Mouse (Mus musculus) limb, embryonic 12.5 days (tissue): ENCODE results near the gene Ubxn7. TPM values are rescaled to one million over a fixed set of nuclear protein-coding genes. Genes with fewer than 3 reads are reported as not detected.

ENCODE experiments used
- ATAC-seq: fragments of 200-750 bp; cut with Nextera tagmentation; 2 replicates; pipeline ENCODE4 v1.8.0; 2017; ENCODE audit warnings: low read depth, moderate TSS enrichment; ENCODE audit not compliant: insufficient number of reproducible peaks, insufficient read depth, low FRiP score, low TSS enrichment
- H3K27ac ChIP-seq: fragments of 300-500 bp; sonication (generic); 2 replicates; pipeline ENCODE4 v1.5.1; 2016; ENCODE audit warnings: mild to moderate bottlenecking, moderate library complexity
- H3K27me3 ChIP-seq: fragments of 300-500 bp; sonication (generic); 2 replicates; pipeline ENCODE4 v1.6.1; 2016; ENCODE audit warnings: mild to moderate bottlenecking, moderate library complexity
- H3K36me3 ChIP-seq: fragments of 300-500 bp; sonication (generic); 2 replicates; pipeline ENCODE4 v1.6.1; 2016; ENCODE audit warnings: mild to moderate bottlenecking, moderate library complexity
- H3K4me1 ChIP-seq: fragments of 300-500 bp; sonication (generic); replicated peaks from 2 replicates; pipeline ENCODE4 v1.6.1; 2016
- H3K4me2 ChIP-seq: fragments of 300-500 bp; sonication (generic); 2 replicates; pipeline ENCODE4 v1.6.1; 2016; ENCODE audit warnings: mild to moderate bottlenecking, moderate library complexity
- H3K4me3 ChIP-seq: fragments of 300-500 bp; sonication (generic); replicated peaks from 2 replicates; pipeline ENCODE4 v1.5.1; 2016; ENCODE audit warnings: mild to moderate bottlenecking
- H3K9ac ChIP-seq: fragments of 300-500 bp; sonication (generic); replicated peaks from 2 replicates; pipeline ENCODE4 v1.6.1; 2016; ENCODE audit warnings: mild to moderate bottlenecking, moderate library complexity
- H3K9me3 ChIP-seq: fragments of 300-500 bp; sonication (generic); 2 replicates; pipeline ENCODE4 v1.6.1; 2016; ENCODE audit warnings: mild to moderate bottlenecking, moderate library complexity
- WGBS: fragments of 180-500 bp; shearing (Covaris S2); methylation state at CpG from one replicate; pipeline ENCODE4 v1.1.7; 2016; 5-methylcytosine and 5-hydroxymethylcytosine counted together
- polyA plus RNA-seq: library from polyadenylated mRNA; unstranded; fragments of >200 nt; fragmentation: Nextera tagmentation; extraction: Ambion mirVana; gene quantifications from 2 replicates; pipeline ENCODE4 v1.2.1, GENCODE M21; 2016

The Ubxn7 gene
- polyA plus RNA-seq, 1 experiment from 2014 or later, result 34.6 TPM

DNA sequence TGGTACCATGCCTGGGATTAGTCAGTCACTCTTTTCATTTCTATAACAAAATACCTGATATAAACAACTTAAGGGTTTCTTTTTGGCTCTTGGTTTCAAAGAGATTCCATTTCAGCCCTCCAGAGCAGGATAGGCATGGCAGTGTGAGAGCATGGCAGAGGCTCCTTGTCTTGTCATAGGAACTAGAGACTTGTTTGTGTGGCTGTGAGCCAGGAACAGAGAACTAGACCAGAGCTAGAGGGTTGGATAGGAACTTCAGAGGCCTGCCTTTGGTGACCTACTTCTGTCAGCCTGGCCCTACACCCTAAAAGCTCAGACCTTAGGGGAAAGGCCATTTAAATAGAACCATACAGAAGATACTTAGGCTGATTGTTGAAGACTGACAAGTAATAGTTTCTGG is 50.8 kb downstream of the Ubxn7 start:
- H3K36me3 ChIP-seq, result peaks cover 92% of the 10 kb centered on the region
- ATAC-seq, result no peak
- no peaks in the 10 kb centered on the region for H3K4me1 ChIP-seq
- H3K27ac ChIP-seq, result no peak overlapping the region
- no peak overlapping the region for H3K4me3 ChIP-seq
- no peaks in the 10 kb centered on the region for H3K27me3 ChIP-seq
- H3K9me3 ChIP-seq, result no peaks in the 10 kb centered on the region
- H3K9ac ChIP-seq, result no peak overlapping the region
- H3K4me2 ChIP-seq, result no peak overlapping the region

DNA sequence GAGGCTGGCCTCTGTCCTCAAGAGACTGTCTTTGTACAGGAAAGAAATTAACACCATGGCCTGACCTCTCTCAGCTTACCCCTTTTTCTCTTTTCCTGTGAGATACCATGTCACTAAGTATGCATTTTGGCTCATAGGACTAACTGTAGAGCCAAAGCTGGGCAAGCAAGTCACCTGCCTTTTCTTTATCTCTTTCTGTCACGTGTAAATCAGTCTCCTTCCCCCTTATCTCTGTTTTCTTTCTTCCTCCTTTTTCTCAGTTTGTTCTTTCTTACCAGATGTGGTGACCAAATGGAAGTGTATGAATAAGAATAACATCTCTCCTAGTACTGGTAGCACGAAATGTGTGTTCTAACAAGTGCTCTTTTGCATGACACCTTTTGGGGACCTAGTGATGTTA is 52.8 kb downstream of the Ubxn7 start:
- no peak for ATAC-seq
- Histone ChIP-seq H3K4me3 (no peak overlapping the region), H3K27me3 (no peaks in the 10 kb centered on the region), H3K9me3 (no peaks in the 10 kb centered on the region), H3K36me3 (peaks cover 78% of the 10 kb centered on the region), H3K4me2 (no peak overlapping the region), H3K4me1 (no peaks in the 10 kb centered on the region), H3K9ac (no peak overlapping the region), H3K27ac (no peak overlapping the region)
- WGBS, result 91% methylated on average over 2 of the region's 2 CpGs

DNA sequence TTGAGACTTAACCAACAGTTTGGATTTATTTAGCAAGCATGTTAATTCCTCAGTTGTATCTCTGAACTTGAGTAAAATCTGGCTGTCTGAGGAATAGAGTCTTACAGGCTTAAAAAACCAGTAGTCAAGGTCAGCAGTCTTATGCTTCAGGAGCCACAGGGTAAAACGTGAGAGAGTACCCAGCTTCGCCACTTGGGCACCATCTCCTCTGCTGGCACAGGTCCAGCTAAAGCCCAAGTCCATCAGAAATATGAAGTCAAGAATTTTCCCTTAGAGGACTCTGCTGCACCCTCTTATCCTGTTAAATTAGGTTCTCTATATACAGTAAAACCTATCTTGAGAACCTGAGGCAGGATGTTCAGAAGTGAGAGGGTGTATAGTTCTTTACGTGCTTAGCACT is 54.8 kb downstream of the Ubxn7 start:
- Histone ChIP-seq H3K27ac (no peak overlapping the region), H3K9ac (no peak overlapping the region), H3K4me2 (no peak overlapping the region), H3K9me3 (no peaks in the 10 kb centered on the region), H3K36me3 (peaks cover 74% of the 10 kb centered on the region), H3K27me3 (no peaks in the 10 kb centered on the region), H3K4me3 (no peak overlapping the region), H3K4me1 (no peaks in the 10 kb centered on the region)
- 92% methylated on average over 3 of the region's 3 CpGs for WGBS
- no peak for ATAC-seq

DNA sequence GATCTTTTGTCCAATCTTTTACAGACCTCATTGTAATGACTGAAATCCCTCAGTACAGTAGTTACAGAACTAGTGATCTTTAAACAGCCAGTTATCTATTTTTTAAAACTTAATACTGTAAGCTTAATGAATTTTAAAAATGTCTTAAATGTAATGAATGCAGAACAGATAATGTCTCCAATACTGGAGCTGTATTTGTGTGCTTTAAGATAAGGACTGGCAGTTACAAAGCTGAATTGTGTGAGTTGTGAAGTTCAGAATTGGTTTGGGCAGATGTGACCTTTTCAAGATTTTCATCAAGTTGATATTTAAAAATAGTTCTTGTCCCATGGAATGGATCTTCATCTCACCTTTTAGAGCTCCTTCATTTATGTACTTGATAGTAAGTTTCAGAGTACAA is 57.0 kb downstream of the Ubxn7 start:
- H3K4me1 ChIP-seq, result no peaks in the 10 kb centered on the region
- no peak overlapping the region for H3K4me2 ChIP-seq
- peaks cover 65% of the 10 kb centered on the region for H3K36me3 ChIP-seq
- H3K27ac ChIP-seq, result no peak overlapping the region
- H3K4me3 ChIP-seq, result no peak overlapping the region
- H3K9ac ChIP-seq, result no peak overlapping the region
- H3K27me3 ChIP-seq, result no peaks in the 10 kb centered on the region
- no peaks in the 10 kb centered on the region for H3K9me3 ChIP-seq
- ATAC-seq, result no peak

DNA sequence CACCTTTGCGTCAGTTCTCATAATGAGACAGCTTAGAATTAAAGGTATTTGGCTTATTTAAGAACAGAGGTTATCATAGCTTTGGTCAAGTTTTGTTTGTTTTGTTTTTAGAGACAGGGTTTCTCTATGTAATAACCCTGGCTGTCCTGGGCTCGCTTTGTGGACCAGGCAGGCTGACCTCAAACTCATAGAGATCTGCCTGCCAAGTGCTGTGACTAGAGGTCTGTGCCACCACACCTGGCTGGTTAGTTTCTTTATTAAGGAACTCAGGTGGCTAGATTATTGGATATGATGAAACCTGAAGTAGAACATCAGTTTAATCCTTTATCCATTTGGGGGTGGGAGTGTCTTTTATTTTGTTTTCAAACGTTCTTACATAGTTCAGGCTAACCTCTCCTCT is 57.8 kb downstream of the Ubxn7 start:
- no peak overlapping the region for H3K4me3 ChIP-seq
- no peak overlapping the region for H3K27ac ChIP-seq
- H3K27me3 ChIP-seq, result no peaks in the 10 kb centered on the region
- WGBS, result 86% methylated on average over 3 of the region's 3 CpGs
- H3K36me3 ChIP-seq, result peaks cover 59% of the 10 kb centered on the region
- H3K9ac ChIP-seq, result no peak overlapping the region
- no peak overlapping the region for H3K4me2 ChIP-seq
- H3K9me3 ChIP-seq, result no peaks in the 10 kb centered on the region
- no peak for ATAC-seq
- H3K4me1 ChIP-seq, result no peaks in the 10 kb centered on the region

DNA sequence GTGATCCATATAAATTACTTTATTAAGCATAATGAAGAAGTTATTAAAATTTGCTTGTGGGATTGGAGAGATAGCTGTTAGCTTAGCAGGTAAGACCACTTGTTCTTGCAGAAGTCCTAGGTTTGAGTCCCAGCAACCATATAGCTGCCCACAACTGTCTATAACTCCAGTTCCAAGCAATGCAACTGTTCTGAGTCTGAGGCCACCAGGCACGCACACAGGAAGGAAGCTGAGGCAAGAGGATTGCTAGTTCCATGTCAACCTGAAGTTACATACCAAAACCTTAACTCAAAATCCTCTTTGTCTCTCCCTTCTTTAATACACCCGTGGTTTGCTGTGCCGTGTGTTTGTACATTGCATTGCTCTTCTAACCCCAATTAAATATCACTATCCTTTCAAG is 58.8 kb downstream of the Ubxn7 start:
- WGBS, result 92% methylated on average over 3 of the region's 3 CpGs

DNA sequence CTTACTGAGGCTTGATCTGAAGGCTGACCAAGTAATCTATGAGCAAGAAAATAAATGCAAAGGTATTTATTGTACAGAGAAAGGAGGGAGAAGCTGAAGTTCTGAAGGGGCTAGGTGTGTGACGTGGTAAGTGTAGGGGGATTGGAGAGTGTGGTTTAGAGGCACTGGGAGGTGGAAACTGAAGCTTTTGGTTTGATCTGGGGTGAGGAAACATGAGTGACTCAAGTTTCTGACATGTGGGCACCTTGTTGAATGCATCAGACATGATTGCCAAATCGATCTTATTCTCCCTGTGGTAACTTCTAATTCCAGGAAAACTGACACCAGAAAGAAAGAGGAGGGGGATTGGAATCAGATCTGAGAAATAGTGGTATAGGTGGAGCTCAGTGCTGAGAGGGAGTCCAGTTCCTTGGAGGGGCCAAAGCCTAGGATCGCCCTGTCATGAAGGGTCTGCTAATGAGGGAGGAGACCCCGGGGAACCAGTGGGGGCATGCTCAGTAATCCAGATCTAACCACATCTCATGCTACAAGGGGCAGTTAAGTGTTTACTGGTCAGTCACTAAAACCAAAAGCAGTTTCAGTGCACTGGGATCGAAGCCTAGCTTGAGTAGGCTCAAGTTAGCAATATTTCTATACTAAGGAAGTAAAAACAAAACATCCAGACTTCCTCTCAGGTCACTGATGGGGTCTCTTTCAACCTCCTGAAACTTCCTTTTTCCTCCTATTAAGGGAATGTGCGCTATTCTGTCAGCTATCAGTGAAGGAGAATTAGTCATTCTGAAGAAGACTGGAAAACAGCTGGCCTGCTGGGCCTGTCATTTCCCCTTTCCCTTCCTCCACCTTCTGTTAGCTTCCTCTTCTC is 63.9 kb downstream of the Ubxn7 start:
- Histone ChIP-seq H3K4me3 (no peak overlapping the region), H3K27me3 (no peaks in the 10 kb centered on the region), H3K4me1 (peaks cover 5% of the 10 kb centered on the region; the same call in 1 of the 2 replicates), H3K9ac (no peak overlapping the region), H3K9me3 (no peaks in the 10 kb centered on the region), H3K27ac (peak overlapping the region; percentile 64; the same call in 1 of the 2 replicates), H3K4me2 (no peak overlapping the region), H3K36me3 (peaks cover 22% of the 10 kb centered on the region)
- no peak for ATAC-seq
- WGBS, result 63% methylated on average over 6 of the region's 6 CpGs

More for the DNA sequence above, 58.8 kb downstream of the Ubxn7 start:
- Histone ChIP-seq H3K36me3 (peaks cover 49% of the 10 kb centered on the region), H3K9me3 (no peaks in the 10 kb centered on the region), H3K4me3 (no peak overlapping the region), H3K27ac (no peak overlapping the region), H3K4me1 (peaks cover 2% of the 10 kb centered on the region; the same call in 1 of the 2 replicates), H3K9ac (no peak overlapping the region), H3K27me3 (no peaks in the 10 kb centered on the region), H3K4me2 (no peak overlapping the region)
- no peak for ATAC-seq

DNA sequence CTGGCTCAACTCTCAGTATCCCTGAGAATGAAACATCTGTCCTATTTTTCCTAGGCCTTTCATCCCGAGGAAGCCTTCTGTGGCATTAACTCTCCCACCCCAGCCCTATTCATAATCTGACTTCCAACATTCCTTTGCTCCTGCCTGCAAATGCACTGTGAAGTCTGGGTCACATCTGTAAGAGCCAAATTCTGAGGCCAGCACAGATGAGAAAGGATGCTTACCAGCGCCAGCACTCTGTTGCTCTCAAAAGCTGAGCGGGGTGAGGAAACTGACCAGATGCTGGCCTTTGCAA is 64.4 kb downstream of the Ubxn7 start:
- Histone ChIP-seq H3K4me3 (no peak overlapping the region), H3K9me3 (no peaks in the 10 kb centered on the region), H3K27ac (0 out of 2 replicates have a peak overlapping the region, but pooled peaks have one; percentile 42), H3K27me3 (no peaks in the 10 kb centered on the region), H3K4me2 (no peak overlapping the region), H3K4me1 (peaks cover 5% of the 10 kb centered on the region; the same call in 1 of the 2 replicates), H3K36me3 (peaks cover 17% of the 10 kb centered on the region), H3K9ac (no peak overlapping the region)
- no peak for ATAC-seq
- WGBS, result 67% methylated on average over 3 of the region's 3 CpGs

DNA sequence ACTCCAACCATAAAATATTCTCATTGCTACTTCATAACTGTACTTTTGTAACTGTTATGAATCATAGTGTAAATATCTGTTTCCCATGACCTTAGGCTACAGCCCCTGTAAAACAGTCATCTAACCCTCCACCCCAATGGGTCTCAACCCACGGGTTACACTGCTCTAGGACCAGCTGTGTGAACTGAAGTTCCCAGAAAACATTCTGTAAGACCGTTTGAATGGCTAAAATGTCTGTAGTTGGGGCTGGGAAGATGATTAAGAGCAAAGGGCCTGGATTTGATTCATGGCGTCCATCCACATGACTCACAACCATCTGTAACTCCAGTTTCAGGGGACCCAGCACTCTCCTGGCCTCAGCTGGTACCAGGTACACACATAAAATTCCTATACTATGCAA is 66.1 kb downstream of the Ubxn7 start:
- Histone ChIP-seq H3K4me1 (peaks cover 5% of the 10 kb centered on the region; the same call in 1 of the 2 replicates), H3K27ac (no peak overlapping the region), H3K9ac (no peak overlapping the region), H3K36me3 (peaks cover 6% of the 10 kb centered on the region), H3K4me2 (no peak overlapping the region), H3K4me3 (no peak overlapping the region), H3K9me3 (no peaks in the 10 kb centered on the region), H3K27me3 (no peaks in the 10 kb centered on the region)
- 68% methylated on average over 3 of the region's 3 CpGs for WGBS
- ATAC-seq, result no peak

DNA sequence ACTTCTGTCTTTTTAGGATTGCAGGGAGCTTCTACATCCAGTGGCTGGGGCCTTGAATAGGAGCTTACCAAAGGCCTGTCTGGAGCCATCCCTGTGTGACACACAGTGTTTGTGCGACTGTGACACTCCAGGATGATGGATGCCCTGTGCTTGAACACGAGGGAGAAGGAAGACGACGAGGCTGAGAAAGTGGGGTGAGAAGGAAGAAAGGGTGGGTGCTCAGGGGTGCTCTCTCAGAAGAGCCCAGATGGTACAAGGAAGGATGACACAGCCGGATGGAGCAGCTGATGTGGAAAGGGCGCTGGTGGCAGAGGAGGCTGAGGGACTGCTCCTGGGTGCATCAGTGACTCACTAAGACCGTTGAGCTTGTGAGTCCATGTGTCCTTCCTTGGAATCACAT is 68.2 kb downstream of the Ubxn7 start, which contains the start of gene Tm4sf19:
TSS of gene Tm4sf19 (plus strand) at position 240 of the 400 bp plus-strand sequence.
- H3K4me2 ChIP-seq, result no peak within 1 kb of the TSS
- 81% methylated on average over 7 of the region's 7 CpGs for WGBS
- H3K27me3 ChIP-seq, result no peaks in the 10 kb centered on the region
- no peak for ATAC-seq
- H3K4me3 ChIP-seq, result no peak within 1 kb of the TSS
- H3K36me3 ChIP-seq, result no peaks in the 10 kb centered on the region
- H3K27ac ChIP-seq, result no peak within 1 kb of the TSS
- no peak within 1 kb of the TSS for H3K9ac ChIP-seq
- no peaks in the 10 kb centered on the region for H3K9me3 ChIP-seq
- H3K4me1 ChIP-seq, result peaks cover 5% of the 10 kb centered on the region; the same call in 1 of the 2 replicates

DNA sequence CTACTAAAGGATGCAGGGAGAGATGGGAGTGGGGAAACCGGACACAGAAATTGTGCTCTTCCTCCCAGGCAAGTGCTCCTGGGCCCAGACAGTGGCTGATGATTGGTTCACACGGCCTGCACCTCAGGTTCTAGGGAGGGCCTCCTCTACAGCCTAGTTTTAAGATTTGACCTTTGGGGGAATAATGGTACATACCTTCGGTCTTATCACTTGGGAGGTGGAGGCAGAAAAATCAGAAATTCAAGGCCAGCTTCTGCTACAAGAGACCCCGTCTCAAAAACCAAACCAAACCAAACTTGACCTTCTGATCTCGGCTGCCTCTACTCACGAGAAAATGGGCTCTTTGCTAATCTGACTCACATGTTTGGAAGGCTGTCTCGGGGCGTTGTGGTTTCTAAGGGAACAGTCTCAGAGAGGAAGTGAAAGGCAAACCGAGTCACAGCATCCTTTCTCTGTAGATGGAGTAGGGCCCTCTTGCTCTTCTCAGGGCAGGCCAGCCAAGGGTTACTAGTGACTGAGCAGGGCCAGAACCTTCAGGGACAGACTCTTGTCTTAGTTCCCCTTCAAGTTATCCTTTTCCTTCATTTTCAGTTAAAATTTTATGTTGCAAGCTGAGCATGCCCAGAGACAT is 69.4 kb downstream of the Ubxn7 start:
- Histone ChIP-seq H3K4me2 (no peak overlapping the region), H3K4me1 (0 out of 2 replicates have a peak, but pooled peaks cover under 1% of the 10 kb centered on the region)
- 81% methylated on average over 9 of the region's 9 CpGs for WGBS

More for the DNA sequence above, 69.4 kb downstream of the Ubxn7 start:
- Histone ChIP-seq H3K36me3 (no peaks in the 10 kb centered on the region), H3K9ac (no peak overlapping the region), H3K4me3 (no peak overlapping the region), H3K27ac (no peak overlapping the region), H3K27me3 (no peaks in the 10 kb centered on the region), H3K9me3 (no peaks in the 10 kb centered on the region)
- ATAC-seq, result no peak
